Mouse (Mus musculus): ENCODE measurements around the gene Cfap61.

The Cfap61 gene

GRCm38 (mm10) chr2:146259787-146260560 is 325.4 kb downstream of the Cfap61 start:
- DNase-seq (ENCODE audit: low spot score): no peak

- no peak for DNase-seq (ENCODE audit: low spot score)
Observed at GRCm38 (mm10) chr2:146261146-146261545, 326.6 kb downstream of the Cfap61 start.

GRCm38 (mm10) chr2:146262215-146262614 is 327.6 kb downstream of the Cfap61 start:
- DNase-seq (ENCODE audit: low spot score): no peak

- DNase-seq (ENCODE audit: low spot score): no peak
Observed at GRCm38 (mm10) chr2:146262966-146263365, 328.4 kb downstream of the Cfap61 start.

All from spleen, adult 12 weeks (tissue).